Mouse (Mus musculus) left cerebral cortex, adult 2 months (tissue): ENCODE results near the gene Tmem39a. TPM values are rescaled to one million over a fixed set of nuclear protein-coding genes. Genes with fewer than 3 reads are reported as not detected.

Source experiments
- DNase-seq, 2 experiments: peaks; one replicate each; pipeline ENCODE4 v3.0.0; 2021 to 2022; ENCODE audit warnings: low spot score in 2 of 2, mixed read lengths in 1 of 2; ENCODE audit errors: extremely low spot score in 1 of 2
- H3K27ac ChIP-seq: fragments of 200-600 bp; 2 replicates; pipeline ENCODE4 v1.8.1; 2022
- H3K4me3 ChIP-seq: fragments of 200-600 bp; 2 replicates; pipeline ENCODE4 v1.8.1; 2022
- CTCF ChIP-seq: fragments of 200-600 bp; IDR thresholded peaks from 2 replicates; pipeline ENCODE4 v1.8.1; 2022; ENCODE audit warnings: antibody characterized with exemption, mild to moderate bottlenecking, moderate library complexity
- intact Hi-C: fragments of 180-260 bp; cut with DNase I; formaldehyde crosslinking; loops from one replicate; pipeline ENCODE4 v1.15.1; 2025
- total RNA-seq, 2 experiments: library from RNA; stranded (reverse); gene quantifications; 2 replicates each; pipeline ENCODE4 v1.2.3; 2021

Tmem39a gene
- total RNA-seq, 2 experiments from 2014 or later: 23.5 to 24.9 TPM

DNA sequence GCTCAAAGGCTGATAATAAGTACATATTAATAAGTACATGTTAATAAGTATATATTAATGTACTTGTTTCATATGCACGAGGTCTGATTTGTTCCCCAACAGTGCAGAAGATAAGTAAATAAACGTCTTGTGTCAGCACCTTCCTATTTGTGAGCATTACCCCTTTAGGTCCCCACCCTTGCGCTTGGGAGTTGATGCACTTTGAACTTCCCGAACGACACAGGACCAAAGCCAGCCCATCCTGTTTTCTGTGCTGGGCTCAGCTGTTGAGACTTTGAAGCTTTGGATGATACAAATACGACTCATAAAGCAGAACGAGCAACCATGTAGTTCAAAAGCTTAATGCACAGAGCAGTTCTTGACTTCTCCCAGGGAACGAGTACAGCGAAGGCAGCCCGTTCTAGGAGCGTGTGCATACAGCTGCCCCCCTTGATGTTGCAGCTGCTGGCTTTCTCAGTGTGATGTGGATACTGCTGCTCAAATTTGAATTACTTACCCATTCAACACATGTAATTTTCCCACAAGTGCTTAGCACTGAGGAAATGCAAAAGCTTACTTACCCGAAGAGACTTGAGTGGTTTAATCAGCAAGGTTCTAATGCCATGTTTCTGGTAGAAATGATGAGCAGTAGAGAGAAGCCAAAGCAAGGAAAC lies 33.7 kb downstream of the Tmem39a start:
- DNase-seq: no peak
- intact Hi-C loops: no loop called here
- Histone ChIP-seq H3K4me3 (no peak overlapping the region), H3K27ac (peak overlapping the region; percentile 70; the same call in 1 of the 2 replicates)
- no peak for TF ChIP-seq CTCF

DNA sequence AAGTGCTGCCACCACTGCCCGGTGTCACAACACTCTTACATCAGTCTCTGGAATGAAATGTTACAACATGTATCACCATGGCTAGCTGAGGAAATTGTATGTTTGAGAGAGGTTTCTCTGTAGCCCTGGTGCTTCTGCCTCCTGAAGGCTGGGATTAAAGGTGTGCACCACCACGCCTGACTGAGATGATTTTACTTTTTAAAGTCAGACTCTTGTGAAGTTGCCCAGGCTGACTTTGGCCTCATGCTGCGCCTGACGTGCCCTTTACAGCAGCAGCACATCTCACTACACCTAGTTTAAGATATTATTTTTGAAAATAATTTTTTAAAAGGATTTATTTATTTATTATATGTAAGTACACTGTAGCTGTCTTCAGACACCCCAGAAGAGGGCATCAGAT lies 34.4 kb downstream of the Tmem39a start:
- TF ChIP-seq CTCF: no peak
- no peak overlapping the region for H3K4me3 ChIP-seq
- no peak overlapping the region for H3K27ac ChIP-seq
- no peak for DNase-seq
- intact Hi-C loops: no loop called here

DNA sequence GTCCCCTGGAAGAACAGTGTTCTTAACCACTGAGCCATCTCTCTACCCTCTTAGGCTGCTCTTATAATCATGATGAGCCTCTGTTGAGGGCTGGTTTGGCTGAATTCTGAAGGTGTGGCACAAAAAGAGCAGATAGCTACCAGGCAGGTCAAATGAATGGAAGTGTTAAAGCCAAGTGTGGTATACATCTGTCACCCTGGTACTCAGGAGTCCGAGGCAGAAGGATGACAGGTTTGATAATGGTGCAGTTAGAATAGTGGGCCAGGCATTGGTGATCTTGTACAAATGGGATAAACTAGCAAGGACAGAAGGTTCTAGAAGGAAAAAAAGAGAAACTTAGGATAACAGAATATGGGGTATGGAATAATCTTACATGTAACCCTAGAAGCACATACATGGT lies 35.9 kb downstream of the Tmem39a start:
- H3K27ac ChIP-seq: no peak overlapping the region
- no peak for DNase-seq
- intact Hi-C loops: no loop called here
- no peak overlapping the region for H3K4me3 ChIP-seq
- no peak for TF ChIP-seq CTCF

DNA sequence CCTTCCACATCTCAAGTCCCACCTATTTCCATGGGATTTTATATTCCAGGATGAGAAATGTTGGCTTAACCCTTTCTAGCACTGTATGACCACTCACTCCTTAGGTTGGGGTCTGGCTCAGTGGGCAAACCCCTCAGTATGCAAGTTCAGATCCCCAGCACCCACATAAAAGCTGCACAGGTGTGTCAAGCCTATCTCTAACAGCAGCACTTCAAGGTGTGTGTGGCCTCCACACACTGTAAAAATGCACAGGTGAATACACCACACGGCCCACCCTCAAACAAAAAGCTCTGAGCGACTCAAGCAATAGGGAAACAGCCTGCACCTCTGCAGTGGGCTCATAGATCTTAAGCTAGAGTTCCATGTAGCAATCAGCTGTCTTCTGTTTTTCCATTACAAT lies 37.6 kb downstream of the Tmem39a start:
- intact Hi-C loops: no loop called here
- TF ChIP-seq CTCF: no peak
- no peak for DNase-seq
- H3K4me3 ChIP-seq: no peak overlapping the region
- H3K27ac ChIP-seq: no peak overlapping the region

DNA sequence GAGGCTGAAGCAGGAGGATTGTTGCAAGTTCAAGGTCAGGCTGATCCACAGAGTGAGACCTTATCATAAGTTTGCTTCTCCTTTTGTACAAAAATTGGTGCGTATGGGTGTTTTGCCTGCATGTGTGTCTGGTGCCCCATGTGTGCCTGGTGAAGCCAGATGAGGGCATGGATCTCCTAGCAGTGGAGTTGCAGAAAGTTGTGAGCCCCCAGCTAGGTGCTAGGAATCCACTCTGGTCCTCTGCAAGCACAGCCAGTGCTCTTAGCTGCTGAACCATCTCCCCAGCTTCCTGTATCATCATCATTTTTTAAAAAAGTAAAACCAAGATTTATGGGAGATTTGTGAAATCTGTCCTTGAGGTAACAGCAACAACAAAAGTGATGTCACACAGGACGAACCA lies 38.2 kb downstream of the Tmem39a start:
- intact Hi-C loops: no loop called here
- no peak for DNase-seq
- TF ChIP-seq CTCF: no peak
- no peak overlapping the region for H3K27ac ChIP-seq
- H3K4me3 ChIP-seq: no peak overlapping the region

DNA sequence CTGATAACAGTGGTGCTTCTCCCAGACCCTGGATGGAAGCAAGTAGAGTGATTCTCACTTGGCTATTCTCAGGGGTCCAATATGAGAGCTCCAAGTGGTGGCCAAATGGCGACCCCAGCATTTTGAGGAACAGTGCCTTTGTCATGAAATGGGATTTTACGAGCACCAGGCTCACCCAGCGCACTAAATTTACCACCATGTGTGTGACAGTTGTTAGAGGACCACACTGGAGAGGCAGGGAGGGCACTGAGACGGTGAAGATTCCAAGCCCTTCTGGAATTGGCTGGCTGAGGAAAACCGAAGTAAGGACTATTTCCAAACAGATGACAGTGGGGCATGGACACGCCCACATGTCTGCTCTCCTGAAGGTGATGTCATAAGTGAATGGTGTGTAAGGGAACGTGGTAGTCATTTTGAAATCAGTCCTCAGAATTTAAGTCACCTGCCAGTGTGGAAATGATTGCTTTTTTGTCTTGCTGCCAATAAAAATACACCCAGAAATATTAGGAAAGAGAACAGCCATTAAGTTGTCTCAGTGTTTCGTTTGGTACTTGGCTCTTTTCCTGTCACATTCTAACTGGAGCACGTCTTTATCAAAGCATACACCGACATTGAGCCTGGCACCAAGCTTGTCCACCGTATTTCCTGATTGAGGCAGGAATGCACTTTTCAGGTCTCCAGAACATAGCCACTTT lies 40.6 kb downstream of the Tmem39a start:
- intact Hi-C loops: no loop called here
- Histone ChIP-seq H3K4me3 (no peak overlapping the region), H3K27ac (no peak overlapping the region)
- DNase-seq: no peak
- TF ChIP-seq CTCF: no peak

DNA sequence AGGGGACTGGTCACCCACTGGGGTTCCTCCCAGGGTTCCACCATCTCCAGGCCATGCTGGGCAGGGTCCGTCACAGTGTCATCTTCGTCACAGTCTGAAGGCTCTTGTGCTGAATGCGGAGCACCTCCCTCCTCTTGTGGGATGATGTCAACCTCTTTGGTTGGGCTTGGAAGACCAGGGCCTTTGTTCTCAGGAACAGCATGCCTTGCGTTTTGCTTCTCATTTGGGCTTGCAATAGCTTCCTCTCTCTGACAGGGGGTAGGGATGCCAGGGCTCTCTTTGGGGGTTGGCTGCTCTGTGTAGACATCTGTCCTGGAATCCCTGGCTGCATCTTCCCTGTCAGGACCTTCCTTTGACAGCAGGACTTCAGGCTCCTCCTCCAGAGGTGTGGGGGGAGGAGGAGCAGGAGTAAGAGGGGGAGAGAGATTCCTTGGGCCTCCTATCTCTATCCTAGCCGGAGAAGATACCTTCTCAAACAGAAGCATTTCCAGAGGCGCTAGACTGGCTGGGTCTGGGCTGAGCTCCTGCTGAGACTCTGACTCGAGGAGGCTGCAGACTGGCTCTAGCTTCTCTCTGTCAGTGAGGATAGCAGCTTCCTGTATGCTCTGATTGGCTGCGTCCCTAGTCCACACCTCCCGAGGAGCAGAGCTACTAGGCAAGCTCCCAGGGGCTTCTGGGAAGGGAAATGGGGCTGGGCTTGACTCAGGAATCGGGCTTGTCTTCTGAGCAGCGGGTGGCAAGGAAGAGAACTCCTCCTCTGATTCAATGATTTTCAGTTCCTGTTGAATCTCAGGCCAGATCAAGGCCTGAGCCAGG lies 44.7 kb downstream of the Tmem39a start:
- intact Hi-C loops: no loop called here
- peak overlapping the region; percentile 45 for H3K27ac ChIP-seq
- H3K4me3 ChIP-seq: no peak overlapping the region
- peak; percentile 14 to 42 for DNase-seq
- no peak for TF ChIP-seq CTCF

DNA sequence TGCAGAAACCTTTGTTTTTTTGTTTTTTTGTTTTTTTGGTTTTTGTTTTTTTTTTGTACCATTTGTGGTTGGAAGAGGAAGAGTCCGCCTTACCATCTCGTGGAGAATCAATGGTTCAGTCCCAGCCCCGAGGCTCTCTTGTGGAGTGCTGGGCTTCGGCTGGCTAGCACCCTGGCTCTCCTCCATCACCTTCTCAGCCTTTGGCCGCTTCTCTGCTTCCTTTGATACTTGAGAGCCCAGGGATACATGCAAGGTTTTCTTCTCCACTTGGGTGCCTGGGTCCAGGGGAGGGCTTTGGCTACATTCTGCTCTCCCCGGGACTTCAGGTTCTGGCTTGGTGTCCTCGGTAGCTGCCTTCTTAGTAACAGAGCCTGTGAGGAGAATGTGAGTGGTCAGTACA lies 48.0 kb downstream of the Tmem39a start:
- intact Hi-C loops: no loop called here
- no peak for TF ChIP-seq CTCF
- DNase-seq: no peak

DNA sequence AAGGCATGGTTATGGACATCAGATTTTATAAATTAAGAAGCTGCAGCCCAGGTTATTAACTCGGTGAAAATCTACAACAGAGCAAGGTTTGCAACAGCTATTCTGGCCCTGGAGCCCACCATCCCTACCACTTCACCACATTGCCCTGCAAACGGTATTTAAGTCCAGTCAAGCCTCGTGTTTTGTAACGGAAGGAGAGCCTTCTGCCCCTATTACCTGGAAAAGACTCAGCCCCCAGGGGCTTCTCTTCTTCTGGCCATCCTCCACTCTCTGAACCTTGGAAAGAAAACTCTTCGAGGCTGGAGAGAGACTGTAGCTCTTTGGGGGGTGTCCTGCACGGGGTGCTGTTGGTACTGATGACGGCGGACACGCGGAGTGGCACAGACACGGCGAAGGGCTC lies 50.2 kb downstream of the Tmem39a start:
- no peak for TF ChIP-seq CTCF
- no peak for DNase-seq
- Histone ChIP-seq H3K4me3 (no peak overlapping the region), H3K27ac (no peak overlapping the region)
- intact Hi-C loops: no loop called here

More for the DNA sequence above, 48.0 kb downstream of the Tmem39a start:
- no peak overlapping the region for H3K27ac ChIP-seq
- no peak overlapping the region for H3K4me3 ChIP-seq

DNA sequence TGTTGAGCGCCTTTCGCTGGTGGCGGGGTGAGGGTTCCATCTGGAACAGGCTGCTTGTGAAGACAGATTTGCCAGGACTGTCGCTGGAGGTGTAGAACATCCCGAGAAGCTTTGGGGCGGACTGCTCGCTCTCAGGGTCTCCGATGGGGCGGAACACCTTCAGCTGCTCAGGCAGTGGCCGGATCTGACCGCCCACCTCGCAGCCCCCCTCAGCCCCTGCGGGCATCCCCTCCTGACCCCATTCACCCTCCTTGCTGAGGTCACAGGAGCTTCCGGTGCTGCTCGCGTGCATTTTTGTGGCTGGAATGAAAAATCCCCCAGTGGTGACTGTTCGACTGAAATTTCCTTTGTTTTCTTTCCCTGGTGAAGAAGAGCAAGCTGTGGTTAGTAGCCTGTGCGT lies 50.6 kb downstream of the Tmem39a start:
- intact Hi-C loops: no loop called here
- TF ChIP-seq CTCF: no peak

DNA sequence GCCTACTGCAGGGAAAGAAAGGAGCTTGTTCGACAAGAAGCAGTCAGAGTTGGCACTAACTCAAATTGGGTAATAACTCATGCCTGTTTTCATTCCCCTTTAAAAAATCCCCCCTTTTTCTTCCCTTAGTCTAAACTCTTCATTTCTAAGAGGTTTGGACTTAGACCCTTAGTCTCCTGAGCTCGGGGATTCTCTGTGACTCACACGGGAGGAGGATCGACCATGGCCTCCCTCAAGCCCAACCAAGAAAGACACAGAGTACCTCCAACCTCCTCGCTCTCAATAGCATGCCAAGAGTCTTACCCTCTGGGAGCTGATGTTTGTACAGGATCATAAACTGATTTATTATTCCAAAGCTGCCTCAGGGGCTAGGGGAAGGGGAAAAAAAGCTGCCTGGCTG lies 54.1 kb downstream of the Tmem39a start:
- H3K4me3 ChIP-seq: no peak overlapping the region
- DNase-seq: no peak
- intact Hi-C loops: no loop called here
- H3K27ac ChIP-seq: no peak overlapping the region
- no peak for TF ChIP-seq CTCF

More for the DNA sequence above, 50.6 kb downstream of the Tmem39a start:
- no peak overlapping the region for H3K27ac ChIP-seq
- no peak for DNase-seq
- H3K4me3 ChIP-seq: no peak overlapping the region

DNA sequence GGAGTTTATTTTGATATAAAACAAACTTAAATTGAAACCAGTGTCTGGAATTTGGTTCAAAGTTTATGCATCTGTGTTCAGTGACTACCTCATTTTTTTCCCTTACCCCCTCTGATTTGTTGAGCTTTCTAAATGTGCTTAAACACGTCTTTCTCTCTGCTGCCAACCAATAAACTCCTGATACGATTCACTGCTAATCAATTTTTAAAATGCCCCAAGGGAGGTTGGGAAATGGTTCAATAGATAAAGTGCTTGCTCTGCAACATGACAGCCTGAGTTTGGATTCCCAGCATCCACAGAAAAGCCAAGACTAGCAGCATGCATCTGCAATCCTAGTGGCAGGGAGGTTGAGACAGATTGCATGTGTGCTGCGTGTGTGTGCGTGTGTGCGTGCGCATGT lies 55.1 kb downstream of the Tmem39a start:
- no peak for TF ChIP-seq CTCF
- Histone ChIP-seq H3K4me3 (no peak overlapping the region), H3K27ac (no peak overlapping the region)
- intact Hi-C loops: no loop called here
- no peak for DNase-seq
